14 mouse cellular contexts compared by ENCODE assay signal in genomic region chr9:66162995-66163394, GRCm38 (mm10). TPM values are rescaled to one million over a fixed set of nuclear protein-coding genes. Genes with fewer than 3 reads are reported as not detected.
DNase-seq lines count a peak whose midpoint lies in the region; ATAC-seq and TF ChIP-seq lines count a peak whose summit lies in the region.
"Had no signal": no experiment of that assay in that cellular context is flagged by ENCODE, and none has a peak within 500 bp of the region (broad histone marks: within the 10 kb centered on the region; RNA-seq: fewer than 3 reads in every experiment).

No protein-coding gene starts in this region.

- ATAC-seq in liver, embryonic 13.5 days (ENCODE audit: low read depth): no peak
- no peak for ATAC-seq in liver, embryonic 12.5 days
- ATAC-seq: intestine, embryonic 16.5 days had no signal

- H3K4me2 ChIP-seq in liver, embryonic 13.5 days: no peak overlapping the region
- H3K4me2 ChIP-seq in liver, embryonic 12.5 days: no peak overlapping the region
- H3K4me2 ChIP-seq: lung, embryonic 15.5 days; neural tube, embryonic 13.5 days had no signal

- intact Hi-C loops in gastrocnemius, postnatal 14 days (cut with DNase I; ENCODE audit: low total_unique reads): no loop called here

- H3K27ac ChIP-seq in liver, embryonic 13.5 days: no peak overlapping the region
- no peak overlapping the region for H3K27ac ChIP-seq in liver, embryonic 12.5 days
- no peak overlapping the region for H3K27ac ChIP-seq in small intestine, adult 2 months (ENCODE audit: insufficient read depth, low read depth, low read length)
- H3K27ac ChIP-seq: hindbrain, embryonic 10.5 days; lung, embryonic 15.5 days; neural tube, embryonic 13.5 days had no signal

- peaks cover 68% of the 10 kb centered on the region for H3K4me1 ChIP-seq in liver, embryonic 13.5 days (replicated peaks)
- peaks cover 53% of the 10 kb centered on the region for H3K4me1 ChIP-seq in liver, embryonic 12.5 days
- H3K4me1 ChIP-seq in small intestine, adult 2 months (ENCODE audit: control insufficient read depth, insufficient read depth, insufficient read length, low read length): peaks cover 4% of the 10 kb centered on the region; the same call in 1 of the 2 replicates

- H3K9ac ChIP-seq in liver, embryonic 13.5 days: 0 out of 2 replicates have a peak overlapping the region, but pooled peaks have one; percentile 16
- no peak overlapping the region for H3K9ac ChIP-seq in liver, embryonic 12.5 days
- H3K9ac ChIP-seq: lung, embryonic 15.5 days; neural tube, embryonic 13.5 days had no signal

- 0 out of 2 replicates have a peak, but pooled peaks cover 3% of the 10 kb centered on the region for H3K27me3 ChIP-seq in liver, embryonic 13.5 days
- H3K27me3 ChIP-seq in liver, embryonic 12.5 days (replicated peaks): peaks cover 17% of the 10 kb centered on the region; the same call in 1 of the 2 replicates
- H3K27me3 ChIP-seq in small intestine, adult 2 months (ENCODE audit: control insufficient read depth, insufficient read depth, low read length): no peaks in the 10 kb centered on the region

- peak; percentile 22; the same call in 1 of the 2 replicates for TF ChIP-seq CTCF in small intestine, adult 2 months (IDR thresholded peaks at IDR 0.05; ENCODE audit: extremely low read depth, insufficient read length, insufficient replicate concordance, low read depth, low read length)

- no peak overlapping the region for H3K4me3 ChIP-seq in liver, embryonic 13.5 days (replicated peaks)
- no peak overlapping the region for H3K4me3 ChIP-seq in liver, embryonic 12.5 days
- no peak overlapping the region for H3K4me3 ChIP-seq in small intestine, adult 2 months (ENCODE audit: low read depth, low read length)
- H3K4me3 ChIP-seq: hindbrain, embryonic 10.5 days; lung, embryonic 15.5 days; neural tube, embryonic 13.5 days had no signal

- 74% methylated on average over 9 of the region's 9 CpGs for WGBS in liver, embryonic 13.5 days (ENCODE audit: insufficient replicate concordance)
- 74% methylated on average over 9 of the region's 9 CpGs for WGBS in liver, embryonic 12.5 days (ENCODE audit: insufficient replicate concordance)
- 66% methylated on average over 9 of the region's 9 CpGs for WGBS in small intestine, adult 2 months

- 0 out of 2 replicates have a peak, but pooled peaks cover 2% of the 10 kb centered on the region for H3K9me3 ChIP-seq in liver, embryonic 13.5 days (replicated peaks)
- H3K9me3 ChIP-seq in liver, embryonic 12.5 days (replicated peaks): no peaks in the 10 kb centered on the region
- H3K9me3 ChIP-seq: hindbrain, embryonic 10.5 days; lung, embryonic 15.5 days; neural tube, embryonic 13.5 days had no signal

- TF ChIP-seq POLR2A in small intestine, adult 2 months (IDR thresholded peaks at IDR 0.05; ENCODE audit: low read depth, low read length): no peak

- DNase-seq in gastrocnemius, adult 8-10 months (ENCODE audit: low spot score in 2 of 2): peak; percentile 55 to 60
- no peak for DNase-seq in gastrocnemius, postnatal 14 days
- DNase-seq in liver, embryonic 13.5 days: no peak
- peak; percentile 39 to 62 for DNase-seq in adrenal gland, postnatal 36 days
- no peak for DNase-seq in spleen, adult 18-20 months
- DNase-seq: cerebellum, postnatal 25 days; midbrain, embryonic 14.5 days; thymus, postnatal 4 days had no signal

- H3K36me3 ChIP-seq in liver, embryonic 13.5 days: peaks cover 4% of the 10 kb centered on the region; the same call in 1 of the 2 replicates
- no peaks in the 10 kb centered on the region; the same call in 1 of the 2 replicates for H3K36me3 ChIP-seq in liver, embryonic 12.5 days
- peaks cover 14% of the 10 kb centered on the region for H3K36me3 ChIP-seq in small intestine, adult 2 months (ENCODE audit: control insufficient read depth, insufficient read depth, low read length)
- H3K36me3 ChIP-seq: hindbrain, embryonic 10.5 days; lung, embryonic 15.5 days; neural tube, embryonic 13.5 days had no signal

RNA-seq across cellular contexts. Expression of gene Dapk2, which starts 5.0 kb away (rescaled TPM):
- 10 to 100 TPM; 28.1 to 36.2 (median 34.1) TPM for total RNA-seq in gastrocnemius, adult 8-10 months (2022)
- total RNA-seq in gastrocnemius, postnatal 14 days (2021): 10 to 100 TPM; 19.7 to 22.2 TPM
- 20.5 and 23.8 TPM in 2 replicates for polyA plus RNA-seq in liver, embryonic 13.5 days (2015; fragmentation: Nextera tagmentation; extraction: Ambion mirVana)
- polyA plus RNA-seq in liver, embryonic 12.5 days (2016; fragmentation: Nextera tagmentation; extraction: Ambion mirVana): 12.3 and 16.4 TPM in 2 replicates
- 1 to 10 TPM; 7.5 to 9.3 TPM for total RNA-seq in adrenal gland, postnatal 36 days (2021)
- polyA plus RNA-seq in small intestine, adult 2 months (2012; rRNA removed): 5.6 and 8.2 TPM in 2 replicates

RNA-seq across cellular contexts. Expression of gene Ciao2a, which starts 36.6 kb away (rescaled TPM):
- total RNA-seq in gastrocnemius, adult 8-10 months (2022): 10 to 100 TPM; 51.2 to 64.6 (median 61.2) TPM
- 10 to 100 TPM; 35.7 to 38.3 TPM for total RNA-seq in gastrocnemius, postnatal 14 days (2021)
- 196 and 222 TPM in 2 replicates for polyA plus RNA-seq in liver, embryonic 13.5 days (2015; fragmentation: Nextera tagmentation; extraction: Ambion mirVana)
- polyA plus RNA-seq in liver, embryonic 12.5 days (2016; fragmentation: Nextera tagmentation; extraction: Ambion mirVana): 199 TPM in 2 replicates
- 10 to 100 TPM; 69.2 to 89.1 TPM for total RNA-seq in adrenal gland, postnatal 36 days (2021)
- polyA plus RNA-seq in small intestine, adult 2 months (2012; rRNA removed): 5.1 and 5.3 TPM in 2 replicates

RNA-seq across cellular contexts. Expression of gene Snx1, which starts 36.6 kb away (rescaled TPM):
- total RNA-seq in gastrocnemius, adult 8-10 months (2022): 10 to 100 TPM in 3 of 4 experiments, 1 to 10 TPM in 1; 9.0 to 11.0 (median 10.5) TPM
- 10 to 100 TPM; 23.8 to 24.0 TPM for total RNA-seq in gastrocnemius, postnatal 14 days (2021)
- 79.7 and 94.6 TPM in 2 replicates for polyA plus RNA-seq in liver, embryonic 13.5 days (2015; fragmentation: Nextera tagmentation; extraction: Ambion mirVana)
- polyA plus RNA-seq in liver, embryonic 12.5 days (2016; fragmentation: Nextera tagmentation; extraction: Ambion mirVana): 89.6 and 95.1 TPM in 2 replicates
- total RNA-seq in adrenal gland, postnatal 36 days (2021): 100 to 1,000 TPM; 118 to 119 TPM
- polyA plus RNA-seq in small intestine, adult 2 months (2012; rRNA removed): 15.1 and 32.2 TPM in 2 replicates

Comparison
In these comparisons a context has a peak if more than half of its experiments do, and no peak if none do; other contexts are left out.
1. DNase-seq: peak in gastrocnemius, adult 8-10 months (2 of 2) and adrenal gland, postnatal 36 days (2 of 2); none in gastrocnemius, postnatal 14 days (single experiment), liver, embryonic 13.5 days (single experiment) and spleen, adult 18-20 months (0 of 2).
2. RNA of gene Snx1, which starts 36.6 kb away (total RNA-seq): 118 to 119 TPM in adrenal gland, postnatal 36 days; 23.8 to 24.0 TPM in gastrocnemius, postnatal 14 days and 9.0 to 11.0 TPM in gastrocnemius, adult 8-10 months; every median in the first group is over 4 times any median in the second.